Mouse (Mus musculus) embryonic fibroblast, embryonic 13.5 days (primary cell): ENCODE results near the gene Cpt1b.

Experiments used
- CTCF ChIP-seq: IDR thresholded peaks from 2 replicates; pipeline ENCODE4 v1.5.1; 2011; ENCODE audit warnings: mild to moderate bottlenecking, control low read depth, low read length, moderate library complexity, borderline replicate concordance; ENCODE audit not compliant: insufficient read depth
- POLR2A ChIP-seq: IDR thresholded peaks from 2 replicates; pipeline ENCODE4 v1.6.1; 2011; ENCODE audit warnings: low read depth, mild to moderate bottlenecking, control low read depth, low read length, moderate library complexity

GRCm38 (mm10) chr15:89373762-89374248 lies 51.9 kb downstream of the Cpt1b start, which contains the start of gene Sco2:
- peak; percentile 50; the same call in 1 of the 2 replicates for TF ChIP-seq CTCF
- TF ChIP-seq POLR2A: peak; percentile 80
